Mouse (Mus musculus): ENCODE results near the gene Mlana. TPM values are rescaled to one million over a fixed set of nuclear protein-coding genes. Genes with fewer than 3 reads are reported as not detected.

The Mlana gene
- polyA plus RNA-seq, 1 experiment from 2014 or later, result 2.0 TPM

DNA sequence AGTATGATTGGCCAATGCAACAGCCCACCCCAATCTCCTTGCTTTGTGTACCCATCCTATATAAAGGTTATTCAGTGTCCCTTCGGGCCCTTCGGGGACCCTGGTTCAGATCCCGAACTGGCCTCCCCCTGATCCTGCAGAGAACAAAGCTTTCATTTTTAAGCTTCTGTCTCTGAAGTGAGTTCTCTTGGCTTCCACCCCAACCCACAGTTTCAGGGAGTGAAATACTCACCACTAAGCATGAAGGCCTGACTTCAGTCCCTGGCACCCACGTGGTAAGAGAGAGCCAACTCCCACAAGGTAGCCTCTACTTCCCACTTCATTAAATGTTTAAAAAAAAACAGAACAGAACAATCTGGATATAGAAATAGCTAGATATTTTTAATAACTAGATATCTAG, 38.8 kb upstream of the Mlana start:
- H3K27ac ChIP-seq (ENCODE audit: low read length), result no peak overlapping the region
- H3K4me2 ChIP-seq (ENCODE audit: low read depth, low read length), result no peak overlapping the region
- no peak overlapping the region for H3K4me3 ChIP-seq (ENCODE audit: low read length)
- H3K36me3 ChIP-seq (ENCODE audit: control insufficient read depth, insufficient read depth), result no peaks in the 10 kb centered on the region
- 0 out of 2 replicates have a peak, but pooled peaks cover 2% of the 10 kb centered on the region for H3K27me3 ChIP-seq (ENCODE audit: control insufficient read depth, insufficient read depth, low read length)
- H3K4me1 ChIP-seq (ENCODE audit: control insufficient read depth, insufficient read depth, low read length), result peaks cover 6% of the 10 kb centered on the region; the same call in 1 of the 2 replicates
- WGBS, result 80% methylated on average over 4 of the region's 4 CpGs
- H3K9ac ChIP-seq (ENCODE audit: low read length), result no peak overlapping the region
- ATAC-seq (replicated peaks; ENCODE audit: extremely low read depth, insufficient read depth, low FRiP score), result no peak
- H3K9me3 ChIP-seq (replicated peaks; ENCODE audit: control insufficient read depth, low read length), result no peaks in the 10 kb centered on the region

DNA sequence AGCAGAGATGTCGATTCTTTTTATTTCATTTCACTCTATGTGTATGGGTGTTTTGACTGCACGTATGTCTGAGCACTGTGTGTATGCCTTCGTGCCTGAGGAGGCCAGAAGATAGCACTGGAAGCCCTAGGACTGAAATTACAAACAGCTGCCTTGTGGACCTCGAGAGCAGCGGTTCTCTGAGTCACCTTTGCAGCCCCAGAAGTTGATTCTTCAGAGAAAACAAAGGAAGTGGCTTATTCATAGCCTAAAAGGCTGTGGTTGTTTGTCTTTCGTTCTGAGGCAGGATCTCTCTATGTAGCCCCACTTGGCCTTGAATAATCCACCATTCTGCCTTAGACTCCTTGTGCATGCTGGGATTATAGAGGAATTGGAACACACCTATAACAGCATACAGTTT, 37.9 kb upstream of the Mlana start:
- 0 out of 2 replicates have a peak, but pooled peaks cover 2% of the 10 kb centered on the region for H3K27me3 ChIP-seq (ENCODE audit: control insufficient read depth, insufficient read depth, low read length)

DNA sequence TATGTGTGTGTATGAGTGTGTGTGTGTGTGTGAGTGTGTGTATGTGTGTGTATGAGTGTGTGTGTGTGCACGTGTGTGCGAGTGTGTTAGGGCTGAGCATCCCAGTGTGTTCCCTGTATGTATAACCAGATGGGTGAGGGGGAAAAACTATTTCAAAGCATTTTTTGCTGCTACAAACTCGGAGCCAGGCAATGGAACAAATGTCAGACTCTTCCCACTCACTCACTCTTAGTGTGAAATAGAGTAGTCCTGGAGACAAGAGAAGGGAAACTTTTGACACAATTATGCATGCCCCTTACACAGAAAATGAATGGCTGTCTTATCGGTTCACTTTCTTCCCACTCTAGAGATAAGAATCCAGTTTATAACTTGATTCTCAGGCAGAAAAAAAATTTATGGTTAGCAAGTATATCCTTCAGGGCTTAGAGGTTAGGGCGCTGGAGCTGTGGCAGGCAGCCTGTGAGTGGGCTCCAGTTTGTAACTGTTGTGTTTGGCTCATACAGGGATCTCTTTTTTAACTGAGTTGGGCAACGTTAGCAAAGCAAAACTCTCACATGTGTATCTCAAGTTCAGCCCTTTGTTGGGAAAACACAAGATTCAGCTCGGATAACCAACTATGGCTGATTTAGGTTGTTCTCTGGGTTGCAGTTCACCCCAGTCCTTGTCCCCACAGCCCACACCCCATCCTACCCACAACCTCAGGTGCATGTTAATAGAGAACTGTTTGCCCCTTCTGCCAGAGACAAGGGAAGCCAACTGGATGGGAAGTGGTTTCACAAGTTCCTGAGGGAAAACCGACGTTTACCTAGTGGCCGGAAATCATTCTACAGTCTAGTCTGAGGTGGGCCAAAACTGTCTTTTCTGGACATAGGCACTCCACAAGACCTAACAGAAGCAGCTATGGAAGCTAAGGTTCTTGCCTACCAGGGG, 36.5 kb upstream of the Mlana start:
- 70% methylated on average over 10 of the region's 10 CpGs for WGBS
- Histone ChIP-seq H3K9me3 (replicated peaks; ENCODE audit: control insufficient read depth, low read length) (no peaks in the 10 kb centered on the region), H3K4me3 (ENCODE audit: low read length) (no peak overlapping the region), H3K4me1 (ENCODE audit: control insufficient read depth, insufficient read depth, low read length) (peaks cover 6% of the 10 kb centered on the region; the same call in 1 of the 2 replicates), H3K9ac (ENCODE audit: low read length) (no peak overlapping the region), H3K27ac (ENCODE audit: low read length) (no peak overlapping the region), H3K27me3 (ENCODE audit: control insufficient read depth, insufficient read depth, low read length) (peaks cover 2% of the 10 kb centered on the region; the same call in 1 of the 2 replicates), H3K36me3 (ENCODE audit: control insufficient read depth, insufficient read depth) (no peaks in the 10 kb centered on the region), H3K4me2 (ENCODE audit: low read depth, low read length) (no peak overlapping the region)
- ATAC-seq (replicated peaks; ENCODE audit: extremely low read depth, insufficient read depth, low FRiP score), result no peak

More for the DNA sequence above, 37.9 kb upstream of the Mlana start:
- WGBS, result 61% methylated on average over 6 of the region's 6 CpGs
- no peak overlapping the region for H3K27ac ChIP-seq (ENCODE audit: low read length)
- no peaks in the 10 kb centered on the region for H3K9me3 ChIP-seq (replicated peaks; ENCODE audit: control insufficient read depth, low read length)
- H3K4me1 ChIP-seq (ENCODE audit: control insufficient read depth, insufficient read depth, low read length), result peaks cover 6% of the 10 kb centered on the region; the same call in 1 of the 2 replicates
- no peaks in the 10 kb centered on the region for H3K36me3 ChIP-seq (ENCODE audit: control insufficient read depth, insufficient read depth)
- no peak overlapping the region for H3K4me3 ChIP-seq (ENCODE audit: low read length)
- no peak overlapping the region for H3K4me2 ChIP-seq (ENCODE audit: low read depth, low read length)
- no peak overlapping the region for H3K9ac ChIP-seq (ENCODE audit: low read length)
- ATAC-seq (replicated peaks; ENCODE audit: extremely low read depth, insufficient read depth, low FRiP score), result no peak

DNA sequence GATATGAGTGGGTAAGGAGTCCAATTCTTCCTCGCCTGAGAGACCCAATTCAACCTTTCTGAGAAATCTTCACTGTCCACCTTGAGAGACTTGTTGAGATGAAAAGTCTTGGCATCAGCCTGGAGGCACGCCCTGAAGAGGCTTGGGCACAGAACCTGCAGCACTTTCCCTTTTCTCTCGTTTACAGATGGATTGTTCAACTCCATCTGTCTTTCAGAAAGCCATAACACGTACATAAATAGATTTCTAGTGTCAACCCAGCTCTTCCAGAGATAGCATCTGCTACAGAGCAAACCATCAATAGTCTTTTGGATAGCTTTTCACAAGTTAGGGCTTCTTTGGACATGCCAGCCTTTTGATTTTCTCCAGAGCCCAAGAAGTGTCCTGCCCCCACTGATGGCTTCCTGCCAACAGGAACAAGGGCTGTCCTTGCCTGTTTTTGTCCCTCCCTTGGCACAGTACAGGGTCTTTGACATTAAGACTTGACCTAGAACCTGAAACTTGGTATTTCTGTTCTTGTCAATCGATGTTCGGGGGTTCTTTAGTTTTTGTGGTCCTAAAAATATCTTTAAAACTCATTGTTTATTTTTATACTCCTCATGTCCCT, 35.5 kb upstream of the Mlana start:
- Histone ChIP-seq H3K4me3 (ENCODE audit: low read length) (no peak overlapping the region), H3K9me3 (replicated peaks; ENCODE audit: control insufficient read depth, low read length) (no peaks in the 10 kb centered on the region), H3K4me1 (ENCODE audit: control insufficient read depth, insufficient read depth, low read length) (peaks cover 7% of the 10 kb centered on the region; the same call in 1 of the 2 replicates), H3K36me3 (ENCODE audit: control insufficient read depth, insufficient read depth) (no peaks in the 10 kb centered on the region), H3K27me3 (ENCODE audit: control insufficient read depth, insufficient read depth, low read length) (peaks cover 1% of the 10 kb centered on the region; the same call in 1 of the 2 replicates), H3K27ac (ENCODE audit: low read length) (no peak overlapping the region), H3K4me2 (ENCODE audit: low read depth, low read length) (no peak overlapping the region), H3K9ac (ENCODE audit: low read length) (no peak overlapping the region)
- ATAC-seq (replicated peaks; ENCODE audit: extremely low read depth, insufficient read depth, low FRiP score), result no peak
- WGBS, result 71% methylated on average over 6 of the region's 6 CpGs

DNA sequence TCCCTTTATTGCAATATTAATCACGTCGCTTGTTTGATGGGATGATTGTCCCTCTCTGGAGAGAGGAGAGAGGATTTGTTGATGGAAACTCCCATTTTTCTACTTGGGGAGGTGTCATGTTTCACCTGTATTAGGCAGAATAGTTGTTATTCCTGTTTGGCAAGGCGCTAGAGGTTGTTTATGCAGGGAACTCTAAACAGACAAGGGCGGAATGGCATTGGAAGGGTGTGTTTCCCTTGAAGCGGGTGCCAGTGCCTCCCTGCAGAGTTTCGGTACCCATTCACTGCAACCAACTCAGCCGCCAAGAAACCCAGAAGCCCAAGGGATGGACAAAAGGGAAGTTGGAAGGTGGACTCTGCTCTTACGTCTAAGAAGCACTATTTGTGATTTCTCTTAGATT, 33.8 kb upstream of the Mlana start:
- no peak for ATAC-seq (replicated peaks; ENCODE audit: extremely low read depth, insufficient read depth, low FRiP score)
- H3K4me1 ChIP-seq (ENCODE audit: control insufficient read depth, insufficient read depth, low read length), result peaks cover 9% of the 10 kb centered on the region; the same call in 1 of the 2 replicates
- H3K4me3 ChIP-seq (ENCODE audit: low read length), result no peak overlapping the region
- H3K27me3 ChIP-seq (ENCODE audit: control insufficient read depth, insufficient read depth, low read length), result no peaks in the 10 kb centered on the region; the same call in 1 of the 2 replicates
- 74% methylated on average over 8 of the region's 8 CpGs for WGBS
- no peaks in the 10 kb centered on the region for H3K9me3 ChIP-seq (replicated peaks; ENCODE audit: control insufficient read depth, low read length)
- no peak overlapping the region for H3K27ac ChIP-seq (ENCODE audit: low read length)
- no peak overlapping the region for H3K9ac ChIP-seq (ENCODE audit: low read length)
- no peak overlapping the region for H3K4me2 ChIP-seq (ENCODE audit: low read depth, low read length)
- H3K36me3 ChIP-seq (ENCODE audit: control insufficient read depth, insufficient read depth), result no peaks in the 10 kb centered on the region

DNA sequence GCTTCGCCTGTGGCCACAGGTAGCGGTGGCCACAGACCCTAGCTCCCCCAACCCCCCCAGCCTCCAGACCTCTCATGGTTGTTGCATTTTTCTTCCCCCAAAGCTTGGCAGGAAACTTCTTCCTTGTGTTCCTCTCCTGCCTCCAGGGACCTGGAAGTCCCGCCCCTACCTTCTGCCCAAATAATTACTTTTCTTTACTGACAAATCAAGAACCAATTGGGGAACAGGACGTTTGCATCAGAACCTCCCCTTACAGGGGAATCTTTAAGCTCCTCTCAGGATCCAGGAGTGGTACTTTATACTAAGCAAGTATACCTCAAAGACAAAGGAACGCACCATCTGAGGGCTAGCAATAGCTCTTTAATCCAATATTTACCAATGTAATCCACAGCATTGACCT, 32.7 kb upstream of the Mlana start:
- Histone ChIP-seq H3K27ac (ENCODE audit: low read length) (no peak overlapping the region), H3K36me3 (ENCODE audit: control insufficient read depth, insufficient read depth) (no peaks in the 10 kb centered on the region), H3K4me2 (ENCODE audit: low read depth, low read length) (no peak overlapping the region), H3K9me3 (replicated peaks; ENCODE audit: control insufficient read depth, low read length) (no peaks in the 10 kb centered on the region), H3K27me3 (ENCODE audit: control insufficient read depth, insufficient read depth, low read length) (no peaks in the 10 kb centered on the region; the same call in 1 of the 2 replicates), H3K9ac (ENCODE audit: low read length) (no peak overlapping the region), H3K4me3 (ENCODE audit: low read length) (no peak overlapping the region), H3K4me1 (ENCODE audit: control insufficient read depth, insufficient read depth, low read length) (peaks cover 9% of the 10 kb centered on the region; the same call in 1 of the 2 replicates)
- 82% methylated on average over 5 of the region's 5 CpGs for WGBS
- ATAC-seq (replicated peaks; ENCODE audit: extremely low read depth, insufficient read depth, low FRiP score), result no peak

DNA sequence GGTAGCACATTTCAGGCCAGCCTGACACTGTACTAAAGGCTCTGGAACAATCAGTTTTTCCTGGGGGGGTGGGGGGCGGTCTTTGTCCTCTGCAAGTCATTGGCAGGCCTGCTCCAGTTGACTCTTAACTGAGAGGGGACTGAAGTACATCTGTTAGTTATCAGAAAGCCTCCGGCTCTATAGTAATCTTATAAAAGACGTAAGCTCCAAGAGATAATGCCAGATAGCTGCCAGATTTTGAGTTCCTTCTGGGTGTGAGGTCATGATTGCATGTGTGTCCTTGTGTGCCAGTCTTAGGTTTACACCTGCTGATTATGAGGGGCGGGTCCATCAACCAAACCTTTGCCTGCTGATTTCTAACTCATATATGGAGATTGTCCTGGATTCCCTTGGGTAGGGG, 31.5 kb upstream of the Mlana start:
- no peak for ATAC-seq (replicated peaks; ENCODE audit: extremely low read depth, insufficient read depth, low FRiP score)
- 65% methylated on average over 4 of the region's 4 CpGs for WGBS
- Histone ChIP-seq H3K4me3 (ENCODE audit: low read length) (no peak overlapping the region), H3K27ac (ENCODE audit: low read length) (no peak overlapping the region), H3K9me3 (replicated peaks; ENCODE audit: control insufficient read depth, low read length) (no peaks in the 10 kb centered on the region), H3K4me1 (ENCODE audit: control insufficient read depth, insufficient read depth, low read length) (peaks cover 9% of the 10 kb centered on the region; the same call in 1 of the 2 replicates), H3K36me3 (ENCODE audit: control insufficient read depth, insufficient read depth) (no peaks in the 10 kb centered on the region), H3K9ac (ENCODE audit: low read length) (no peak overlapping the region), H3K4me2 (ENCODE audit: low read depth, low read length) (no peak overlapping the region), H3K27me3 (ENCODE audit: control insufficient read depth, insufficient read depth, low read length) (no peaks in the 10 kb centered on the region; the same call in 1 of the 2 replicates)

DNA sequence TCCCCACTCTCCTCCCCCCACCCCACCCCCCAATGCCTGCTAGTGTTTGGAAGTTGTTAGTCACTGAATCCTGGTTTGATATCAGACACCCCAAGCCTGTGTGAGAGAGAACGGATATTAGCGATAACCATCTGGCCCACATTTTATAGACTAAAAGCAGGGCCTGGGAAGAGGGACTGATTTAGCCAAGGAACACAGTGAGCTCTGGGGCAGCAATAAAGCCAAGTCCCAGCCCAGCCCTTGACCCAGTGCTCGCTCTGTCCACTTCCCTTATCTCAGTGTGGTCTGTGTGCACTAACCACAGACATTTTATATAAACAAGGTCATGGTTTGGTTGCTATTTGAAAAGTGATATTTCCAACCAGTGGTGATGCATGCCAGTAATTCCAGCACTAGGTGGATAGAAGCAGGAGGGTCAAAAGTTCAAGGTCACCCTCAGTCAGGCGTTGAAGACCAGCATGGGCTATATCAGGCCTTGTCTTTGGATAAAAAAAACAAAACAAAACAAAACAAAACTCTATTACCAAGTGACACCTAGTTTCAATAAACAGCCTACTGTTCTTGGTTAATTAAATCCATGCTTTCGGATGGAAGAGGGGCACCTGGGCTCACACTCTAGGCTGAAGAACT, 30.5 kb upstream of the Mlana start:
- H3K27ac ChIP-seq (ENCODE audit: low read length), result no peak overlapping the region
- H3K27me3 ChIP-seq (ENCODE audit: control insufficient read depth, insufficient read depth, low read length), result no peaks in the 10 kb centered on the region; the same call in 1 of the 2 replicates
- ATAC-seq (replicated peaks; ENCODE audit: extremely low read depth, insufficient read depth, low FRiP score), result no peak

More for the DNA sequence above, 30.5 kb upstream of the Mlana start:
- Histone ChIP-seq H3K36me3 (ENCODE audit: control insufficient read depth, insufficient read depth) (no peaks in the 10 kb centered on the region), H3K9ac (ENCODE audit: low read length) (no peak overlapping the region), H3K4me3 (ENCODE audit: low read length) (no peak overlapping the region), H3K4me2 (ENCODE audit: low read depth, low read length) (no peak overlapping the region), H3K9me3 (replicated peaks; ENCODE audit: control insufficient read depth, low read length) (no peaks in the 10 kb centered on the region), H3K4me1 (ENCODE audit: control insufficient read depth, insufficient read depth, low read length) (peaks cover 5% of the 10 kb centered on the region; the same call in 1 of the 2 replicates)
- WGBS, result 56% methylated on average over 5 of the region's 5 CpGs
